Mouse (Mus musculus): ENCODE measurements around the gene Mfsd4b5.
"Not testable (repeated sequence)": the region's sequence is repeated elsewhere in the genome, so short reads cannot be mapped to it uniquely, and the experiment has no call there.

The Mfsd4b5 gene

GRCm38 (mm10) chr10:39986466-39986865 is at the start of gene Mfsd4b5:
TSS of gene Mfsd4b5 (minus strand) at chr10:39986646.
- DNase-seq (ENCODE audit: low spot score in 2 of 2): no peak

- no peak for DNase-seq (ENCODE audit: low spot score in 2 of 2)
Observed at GRCm38 (mm10) chr10:40034956-40035355, 48.5 kb upstream of the Mfsd4b5 start.

GRCm38 (mm10) chr10:40032897-40033296 is 46.5 kb upstream of the Mfsd4b5 start:
- no peak for DNase-seq (ENCODE audit: low spot score in 2 of 2)

GRCm38 (mm10) chr10:40030716-40031115 is 44.3 kb upstream of the Mfsd4b5 start:
- no peak for DNase-seq (ENCODE audit: low spot score in 2 of 2)

- DNase-seq (ENCODE audit: low spot score in 2 of 2): no peak
Observed at GRCm38 (mm10) chr10:40029610-40030009, 43.2 kb upstream of the Mfsd4b5 start.

GRCm38 (mm10) chr10:40028091-40028490 is 41.6 kb upstream of the Mfsd4b5 start:
- no peak for DNase-seq (ENCODE audit: low spot score in 2 of 2)

GRCm38 (mm10) chr10:40026546-40026945 is 40.1 kb upstream of the Mfsd4b5 start:
- no peak for DNase-seq (ENCODE audit: low spot score in 2 of 2)

- DNase-seq (ENCODE audit: low spot score in 2 of 2): no peak
Observed at GRCm38 (mm10) chr10:40025560-40025959, 39.1 kb upstream of the Mfsd4b5 start.

GRCm38 (mm10) chr10:40024554-40025428 is 38.3 kb upstream of the Mfsd4b5 start, which contains the start of gene Mfsd4b1:
TSS of gene Mfsd4b1 (minus strand) at chr10:40025268.
- peak; percentile 84 to 85 for DNase-seq (ENCODE audit: low spot score in 2 of 2)

GRCm38 (mm10) chr10:40020401-40020800 is 34.0 kb upstream of the Mfsd4b5 start:
- DNase-seq (ENCODE audit: low spot score in 2 of 2): no peak

GRCm38 (mm10) chr10:40019492-40019891 is 33.0 kb upstream of the Mfsd4b5 start:
- no peak for DNase-seq (ENCODE audit: low spot score in 2 of 2)

- DNase-seq (ENCODE audit: low spot score in 2 of 2): no peak
Observed at GRCm38 (mm10) chr10:40018261-40018860, 31.9 kb upstream of the Mfsd4b5 start.

GRCm38 (mm10) chr10:40009591-40009990 is 23.1 kb upstream of the Mfsd4b5 start:
- DNase-seq (ENCODE audit: low spot score in 2 of 2): no peak

GRCm38 (mm10) chr10:40008847-40009246 is 22.4 kb upstream of the Mfsd4b5 start:
- not testable (repeated sequence) for DNase-seq (ENCODE audit: low spot score in 2 of 2)

- no peak for DNase-seq (ENCODE audit: low spot score in 2 of 2)
Observed at GRCm38 (mm10) chr10:40007953-40008352, 21.5 kb upstream of the Mfsd4b5 start.

GRCm38 (mm10) chr10:40006963-40007362 is 20.5 kb upstream of the Mfsd4b5 start:
- no peak for DNase-seq (ENCODE audit: low spot score in 2 of 2)

- no peak for DNase-seq (ENCODE audit: low spot score in 2 of 2)
Observed at GRCm38 (mm10) chr10:40000746-40001145, 14.3 kb upstream of the Mfsd4b5 start.

GRCm38 (mm10) chr10:39991155-39991554 is 4.7 kb upstream of the Mfsd4b5 start:
- DNase-seq (ENCODE audit: low spot score in 2 of 2): no peak

- no peak for DNase-seq (ENCODE audit: low spot score in 2 of 2)
Observed at GRCm38 (mm10) chr10:39982604-39983003, 3.8 kb downstream of the Mfsd4b5 start.

- no peak for DNase-seq (ENCODE audit: low spot score in 2 of 2)
Observed at GRCm38 (mm10) chr10:39978231-39978630, 8.2 kb downstream of the Mfsd4b5 start.

- DNase-seq (ENCODE audit: low spot score in 2 of 2): no peak
Observed at GRCm38 (mm10) chr10:39977346-39977745, 9.1 kb downstream of the Mfsd4b5 start.

- no peak for DNase-seq (ENCODE audit: low spot score in 2 of 2)
Observed at GRCm38 (mm10) chr10:39975771-39976170, 10.7 kb downstream of the Mfsd4b5 start.

- DNase-seq (ENCODE audit: low spot score in 2 of 2): no peak
Observed at GRCm38 (mm10) chr10:39974982-39975381, 11.5 kb downstream of the Mfsd4b5 start.
